Comparison of ENCODE assay signal across 8 mouse cellular contexts in the genomic region with DNA sequence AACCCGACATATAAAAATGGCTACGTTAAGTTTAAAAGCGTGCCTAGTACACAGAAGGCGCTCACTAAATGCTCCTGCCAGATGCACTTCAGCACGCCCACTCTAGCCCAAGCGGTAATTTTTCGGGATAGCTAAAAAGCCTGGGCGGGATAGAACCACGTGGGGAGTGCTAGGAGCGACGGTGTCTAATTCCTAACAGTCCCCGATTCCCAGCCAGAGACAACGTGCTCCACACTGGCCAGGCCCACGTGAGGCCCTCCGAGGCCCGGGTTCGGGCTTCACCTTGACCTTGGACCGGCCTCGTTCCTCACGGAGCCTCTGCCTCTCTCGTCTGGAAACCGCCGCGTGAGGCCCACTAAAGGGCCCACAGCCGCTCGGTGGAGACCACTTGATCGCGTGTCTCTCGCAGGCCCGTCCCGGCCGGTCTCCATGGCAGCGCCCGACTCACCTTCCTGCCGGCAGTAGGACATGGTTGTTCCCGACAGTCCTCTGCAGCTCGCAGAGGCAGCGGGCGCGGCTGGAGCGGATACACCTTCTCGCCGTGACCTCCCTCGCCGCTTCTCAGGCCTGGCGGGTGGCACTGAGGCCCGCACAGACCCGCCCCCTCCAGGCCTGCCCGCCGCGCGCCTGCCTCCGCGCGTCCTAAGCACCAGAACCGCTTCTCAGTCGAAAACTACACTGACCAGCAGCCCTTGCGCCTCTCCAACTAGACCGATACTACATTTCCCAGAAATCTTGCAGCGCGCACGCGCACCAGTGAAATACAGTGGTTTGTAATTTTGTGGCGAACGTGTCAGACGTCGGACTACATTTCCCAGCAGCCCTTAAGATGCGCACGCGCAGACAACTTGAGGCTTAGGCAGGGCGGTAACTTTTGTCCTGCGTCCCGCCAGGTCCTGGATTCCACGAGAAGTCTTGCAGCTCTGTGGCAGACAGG. TPM values are rescaled to one million over a fixed set of nuclear protein-coding genes. Genes with fewer than 3 reads are reported as not detected.
DNase-seq lines count a peak whose midpoint lies in the region; ATAC-seq and TF ChIP-seq lines count a peak whose summit lies in the region.

Gene Chchd4, minus strand, starts transcription at position 679 of the 937 bp plus-strand sequence.
Gene Tmem43, plus strand, starts transcription at position 836 of the 937 bp plus-strand sequence.

- TF ChIP-seq CTCF in liver, embryonic 14.5 days (IDR thresholded peaks at IDR 0.05; ENCODE audit: low read depth) = 0 out of 2 replicates have a peak, but pooled peaks have one; percentile 2
- TF ChIP-seq CTCF in stomach, postnatal 0 days (IDR thresholded peaks at IDR 0.05; ENCODE audit: low read depth) = peak; percentile 48

- no peak for TF ChIP-seq EP300 in liver, embryonic 14.5 days (IDR thresholded peaks at IDR 0.05; ENCODE audit: low read depth)
- TF ChIP-seq EP300 in stomach, postnatal 0 days (optimal IDR thresholded peaks at IDR 0.05) = no peak

- ATAC-seq in heart, embryonic 15.5 days (replicated peaks; ENCODE audit: insufficient number of reproducible peaks, insufficient read depth, low FRiP score, low read depth) = peak; percentile 95
- peak; percentile 98 for ATAC-seq in liver, embryonic 14.5 days (ENCODE audit: insufficient read depth)
- ATAC-seq in neural tube, embryonic 11.5 days (ENCODE audit: insufficient read depth, low FRiP score, low TSS enrichment) = peak; percentile 96
- ATAC-seq in stomach, postnatal 0 days (ENCODE audit: low FRiP score, low TSS enrichment) = peak; percentile 97

- peak within 1 kb of the TSS; percentile 92 for H3K27ac ChIP-seq in forebrain, embryonic 10.5 days
- peak within 1 kb of the TSS; percentile 85 for H3K27ac ChIP-seq in heart, embryonic 15.5 days
- H3K27ac ChIP-seq in liver, embryonic 14.5 days = peak within 1 kb of the TSS; percentile 21
- 0 out of 2 replicates have a peak within 1 kb of the TSS, but pooled peaks have one; percentile 10 for H3K27ac ChIP-seq in neural tube, embryonic 11.5 days (ENCODE audit: low read depth, low read length)
- peak within 1 kb of the TSS; percentile 84 for H3K27ac ChIP-seq in stomach, postnatal 0 days (replicated peaks)

- H3K4me3 ChIP-seq in forebrain, embryonic 10.5 days = peak within 1 kb of the TSS; percentile 63
- H3K4me3 ChIP-seq in heart, embryonic 15.5 days = peak within 1 kb of the TSS; percentile 69
- peak within 1 kb of the TSS; percentile 76 to 87 for H3K4me3 ChIP-seq in liver, embryonic 14.5 days (ENCODE audit: insufficient read depth in 1 of 2, low read depth in 2 of 2, low read length in 2 of 2)
- peak within 1 kb of the TSS; percentile 84 for H3K4me3 ChIP-seq in neural tube, embryonic 11.5 days (ENCODE audit: low read depth, low read length)
- peak within 1 kb of the TSS; percentile 76 for H3K4me3 ChIP-seq in stomach, postnatal 0 days (ENCODE audit: low read depth, low read length)

- peak; percentile 95 to 98 for DNase-seq in CD8-positive naive resting alpha-beta T cell, adult 2 months (ENCODE audit: low read depth in 2 of 2, low spot score in 2 of 2)
- DNase-seq in c-Kit-positive CD71-negative TER-119-negative erythroid progenitor cells, embryonic 14.5 days (ENCODE audit: low read depth) = peak; percentile 99
- peak; percentile 99 for DNase-seq in forebrain, embryonic 10.5 days (ENCODE audit: extremely low spot score, low spot score)
- peak; percentile 99 to 100 for DNase-seq in kidney, postnatal 25 days
- DNase-seq in liver, embryonic 14.5 days (ENCODE audit: low read depth in 3 of 3, low spot score in 3 of 3) = peak; percentile 99
- peak; percentile 97 for DNase-seq in neural tube, embryonic 11.5 days (ENCODE audit: low spot score)
- DNase-seq in stomach, postnatal 0 days (ENCODE audit: low spot score) = peak; percentile 98

- no peaks in the 10 kb centered on the region for H3K9me3 ChIP-seq in forebrain, embryonic 10.5 days
- no peaks in the 10 kb centered on the region for H3K9me3 ChIP-seq in heart, embryonic 15.5 days (replicated peaks)
- no peaks in the 10 kb centered on the region for H3K9me3 ChIP-seq in liver, embryonic 14.5 days (ENCODE audit: control insufficient read depth, low read length)
- no peaks in the 10 kb centered on the region for H3K9me3 ChIP-seq in neural tube, embryonic 11.5 days (ENCODE audit: control insufficient read depth, low read length)
- H3K9me3 ChIP-seq in stomach, postnatal 0 days (ENCODE audit: control insufficient read depth, low read length) = no peaks in the 10 kb centered on the region

- peaks cover 58% of the 10 kb centered on the region for H3K36me3 ChIP-seq in forebrain, embryonic 10.5 days (replicated peaks)
- peaks cover 12% of the 10 kb centered on the region; the same call in 1 of the 2 replicates for H3K36me3 ChIP-seq in heart, embryonic 15.5 days
- no peaks in the 10 kb centered on the region for H3K36me3 ChIP-seq in liver, embryonic 14.5 days (replicated peaks; ENCODE audit: control insufficient read depth, insufficient read depth, low read depth)
- H3K36me3 ChIP-seq in neural tube, embryonic 11.5 days (ENCODE audit: control insufficient read depth, insufficient read depth, low read length) = peaks cover 4% of the 10 kb centered on the region
- peaks cover 3% of the 10 kb centered on the region for H3K36me3 ChIP-seq in stomach, postnatal 0 days (ENCODE audit: control insufficient read depth, insufficient read depth, low read length)

- H3K4me2 ChIP-seq in heart, embryonic 15.5 days = peak within 1 kb of the TSS; percentile 82
- H3K4me2 ChIP-seq in liver, embryonic 14.5 days (ENCODE audit: low read depth) = peak within 1 kb of the TSS; percentile 81
- H3K4me2 ChIP-seq in neural tube, embryonic 11.5 days (ENCODE audit: low read depth) = peak within 1 kb of the TSS; percentile 86
- peak within 1 kb of the TSS; percentile 77 for H3K4me2 ChIP-seq in stomach, postnatal 0 days (replicated peaks; ENCODE audit: low read depth)

- H3K4me1 ChIP-seq in forebrain, embryonic 10.5 days = peaks cover 32% of the 10 kb centered on the region
- peaks cover 23% of the 10 kb centered on the region for H3K4me1 ChIP-seq in heart, embryonic 15.5 days (replicated peaks)
- H3K4me1 ChIP-seq in liver, embryonic 14.5 days (replicated peaks; ENCODE audit: control insufficient read depth in 2 of 2, insufficient read depth in 2 of 2, low read length in 1 of 2) = peaks cover 3 to 17% of the 10 kb centered on the region in 2 experiments; a peak in 3 of 4 replicates
- peaks cover 11% of the 10 kb centered on the region for H3K4me1 ChIP-seq in neural tube, embryonic 11.5 days (ENCODE audit: control insufficient read depth, insufficient read depth, low read length)
- H3K4me1 ChIP-seq in stomach, postnatal 0 days (replicated peaks; ENCODE audit: control insufficient read depth, insufficient read depth) = peaks cover 7% of the 10 kb centered on the region

- peak within 1 kb of the TSS; percentile 75 for H3K9ac ChIP-seq in heart, embryonic 15.5 days
- H3K9ac ChIP-seq in liver, embryonic 14.5 days (replicated peaks) = peak within 1 kb of the TSS; percentile 69
- H3K9ac ChIP-seq in neural tube, embryonic 11.5 days (ENCODE audit: low read length) = peak within 1 kb of the TSS; percentile 80
- H3K9ac ChIP-seq in stomach, postnatal 0 days (ENCODE audit: low read length) = peak within 1 kb of the TSS; percentile 76

- H3K27me3 ChIP-seq in forebrain, embryonic 10.5 days (ENCODE audit: poor library complexity, severe bottlenecking) = no peaks in the 10 kb centered on the region
- no peaks in the 10 kb centered on the region for H3K27me3 ChIP-seq in heart, embryonic 15.5 days
- H3K27me3 ChIP-seq in liver, embryonic 14.5 days (ENCODE audit: control insufficient read depth, insufficient read depth, low read length) = no peaks in the 10 kb centered on the region
- no peaks in the 10 kb centered on the region for H3K27me3 ChIP-seq in neural tube, embryonic 11.5 days (ENCODE audit: control insufficient read depth, insufficient read depth, low read length)
- no peaks in the 10 kb centered on the region for H3K27me3 ChIP-seq in stomach, postnatal 0 days (ENCODE audit: control insufficient read depth, insufficient read depth, low read length)

- under 1% methylated on average over 74 of the region's 74 CpGs for WGBS in forebrain, embryonic 10.5 days
- under 1% methylated on average over 74 of the region's 74 CpGs for WGBS in heart, embryonic 15.5 days
- WGBS in liver, embryonic 14.5 days (ENCODE audit: insufficient replicate concordance) = under 1% methylated on average over 74 of the region's 74 CpGs
- under 1% methylated on average over 72 of the region's 74 CpGs for WGBS in neural tube, embryonic 11.5 days
- WGBS in stomach, postnatal 0 days = under 1% methylated on average over 74 of the region's 74 CpGs

RNA-seq across cellular contexts. Expression of gene Chchd4, which starts in this region (rescaled TPM):
- polyA plus RNA-seq in forebrain, embryonic 10.5 days (2016; fragmentation: Nextera tagmentation; extraction: Ambion mirVana) = 40.9 TPM in 2 replicates
- 29.0 and 31.0 TPM in 2 replicates for polyA plus RNA-seq in heart, embryonic 15.5 days (2015; fragmentation: Nextera tagmentation; extraction: Ambion mirVana)
- 5.0 and 6.6 TPM in 2 replicates for polyA plus RNA-seq in liver, embryonic 14.5 days (2012; rRNA removed)
- 14.1 and 14.9 TPM in 2 replicates for polyA plus RNA-seq in liver, embryonic 14.5 days (2014; fragmentation: Nextera tagmentation; extraction: Ambion mirVana)
- polyA plus RNA-seq in neural tube, embryonic 11.5 days (2014; fragmentation: Nextera tagmentation; extraction: Ambion mirVana) = 26.6 and 26.8 TPM in 2 replicates
- 14.7 TPM in 2 replicates for polyA plus RNA-seq in stomach, postnatal 0 days (2015; fragmentation: Nextera tagmentation; extraction: Ambion mirVana)

RNA-seq across cellular contexts. Expression of gene Tmem43, which starts in this region (rescaled TPM):
- polyA plus RNA-seq in forebrain, embryonic 10.5 days (2016; fragmentation: Nextera tagmentation; extraction: Ambion mirVana) = 70.6 and 72.1 TPM in 2 replicates
- 24.8 and 33.4 TPM in 2 replicates for polyA plus RNA-seq in heart, embryonic 15.5 days (2015; fragmentation: Nextera tagmentation; extraction: Ambion mirVana)
- 7.1 and 7.4 TPM in 2 replicates for polyA plus RNA-seq in liver, embryonic 14.5 days (2012; rRNA removed)
- polyA plus RNA-seq in liver, embryonic 14.5 days (2014; fragmentation: Nextera tagmentation; extraction: Ambion mirVana) = 9.3 and 11.3 TPM in 2 replicates
- 56.8 and 60.9 TPM in 2 replicates for polyA plus RNA-seq in neural tube, embryonic 11.5 days (2014; fragmentation: Nextera tagmentation; extraction: Ambion mirVana)
- 72.0 and 72.6 TPM in 2 replicates for polyA plus RNA-seq in stomach, postnatal 0 days (2015; fragmentation: Nextera tagmentation; extraction: Ambion mirVana)

Comparison
In these comparisons a context has a peak if more than half of its experiments do, and no peak if none do; other contexts are left out.
1. Peak in every context shown above with its lines: DNase-seq, ATAC-seq, H3K4me3 ChIP-seq and H3K27ac ChIP-seq.
2. H3K27ac ChIP-seq: peak in every context shown above with its lines; median percentile 92 in forebrain, embryonic 10.5 days; 85 in heart, embryonic 15.5 days; 84 in stomach, postnatal 0 days; 21 in liver, embryonic 14.5 days; 10 in neural tube, embryonic 11.5 days.